Mouse (Mus musculus) cerebellum, adult 2 months (tissue): ENCODE measurements at regions not wholly inside any gene's neighbourhood (a gene's known extent, or its start where the extent isn't known, plus 50 kb on each side); places are given as distances from the start of the nearest gene placed in this dataset.

Experiments
- CTCF ChIP-seq: fragments of 200-500 bp; IDR thresholded peaks from 2 replicates; pipeline ENCODE4 v1.5.1; 2011; ENCODE audit warnings: low read depth, mild to moderate bottlenecking, control low read depth, low read length, moderate library complexity, borderline replicate concordance; ENCODE audit not compliant: insufficient read depth
- POLR2A ChIP-seq: fragments of 200-500 bp; IDR thresholded peaks from 2 replicates; pipeline ENCODE4 v1.6.1; 2011; ENCODE audit warnings: low read length, control low read depth, borderline replicate concordance; ENCODE audit not compliant: insufficient read depth

DNA sequence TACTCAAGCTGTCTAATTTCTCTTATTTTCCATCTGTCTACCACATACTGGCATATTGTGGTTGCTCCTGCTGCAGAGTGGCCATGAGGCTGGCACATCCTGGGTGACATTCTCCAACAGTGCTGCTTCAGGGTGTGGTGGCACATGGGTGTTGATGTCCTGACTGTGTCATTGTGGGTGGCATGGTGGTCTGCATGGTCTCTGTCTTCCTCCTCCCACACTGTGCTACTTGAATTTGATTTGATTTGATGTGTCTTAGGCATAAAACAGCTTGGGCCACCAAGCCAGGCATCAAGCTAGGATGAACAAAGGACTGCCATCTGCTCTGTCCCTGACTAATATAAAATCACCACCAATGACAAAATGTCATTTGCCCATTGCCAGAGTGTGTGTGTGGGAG is 434.7 kb downstream of the Gria2 start:
- TF ChIP-seq POLR2A (no peak), CTCF (no peak)
